Comparison of ENCODE assay signal across 7 mouse cellular contexts in the genomic region with DNA sequence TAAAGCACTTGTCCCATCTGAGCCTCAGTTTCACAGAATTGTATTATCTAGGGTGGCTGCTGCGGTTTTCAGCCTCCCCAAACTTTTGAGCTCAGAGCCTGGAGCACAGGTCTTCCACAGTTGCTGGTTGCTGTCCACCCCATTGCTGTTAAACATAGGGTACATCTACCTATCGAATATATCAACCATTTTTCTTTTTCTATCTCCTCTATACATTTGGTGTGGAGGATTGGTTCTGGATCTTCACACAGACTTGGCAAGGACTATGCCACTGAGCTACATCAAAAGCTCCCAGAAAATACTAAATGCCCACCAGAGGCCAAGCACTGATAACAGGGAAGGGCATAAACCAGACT. TPM values are rescaled to one million over a fixed set of nuclear protein-coding genes. Genes with fewer than 3 reads are reported as not detected.
DNase-seq lines count a peak whose midpoint lies in the region; ATAC-seq and TF ChIP-seq lines count a peak whose summit lies in the region.

No protein-coding gene starts in this region.

- H3K4me2 ChIP-seq in lung, postnatal 0 days (replicated peaks; ENCODE audit: low read depth, low read length): peak overlapping the region; percentile 67
- H3K4me2 ChIP-seq in forebrain, embryonic 11.5 days (ENCODE audit: low read depth, low read length, severe bottlenecking): peak overlapping the region; percentile 87
- H3K4me2 ChIP-seq in liver, embryonic 12.5 days: peak overlapping the region; percentile 82
- H3K4me2 ChIP-seq in stomach, embryonic 16.5 days (ENCODE audit: low read depth, low read length): peak overlapping the region; percentile 61

- no peak for TF ChIP-seq EP300 in lung, postnatal 0 days (IDR thresholded peaks at IDR 0.05)

- peaks cover 4% of the 10 kb centered on the region; the same call in 1 of the 2 replicates for H3K4me1 ChIP-seq in lung, postnatal 0 days (ENCODE audit: insufficient read depth, low read depth, low read length)
- peaks cover 3% of the 10 kb centered on the region; the same call in 1 of the 2 replicates for H3K4me1 ChIP-seq in forebrain, embryonic 11.5 days (replicated peaks; ENCODE audit: control insufficient read depth, insufficient read depth, low read length)
- peaks cover 36% of the 10 kb centered on the region for H3K4me1 ChIP-seq in liver, embryonic 12.5 days
- H3K4me1 ChIP-seq in stomach, embryonic 16.5 days (ENCODE audit: control insufficient read depth, insufficient read depth, low read length): peaks cover 11% of the 10 kb centered on the region; the same call in 1 of the 2 replicates

- no peak for TF ChIP-seq CTCF in lung, postnatal 0 days (IDR thresholded peaks at IDR 0.05)

- peaks cover 5% of the 10 kb centered on the region; the same call in 1 of the 2 replicates for H3K36me3 ChIP-seq in lung, postnatal 0 days (ENCODE audit: insufficient read depth, low read length)
- peaks cover 4% of the 10 kb centered on the region; the same call in 1 of the 2 replicates for H3K36me3 ChIP-seq in forebrain, embryonic 11.5 days (ENCODE audit: control insufficient read depth, insufficient read depth, low read length)
- H3K36me3 ChIP-seq in liver, embryonic 12.5 days: peaks cover 13% of the 10 kb centered on the region
- peaks cover 6% of the 10 kb centered on the region for H3K36me3 ChIP-seq in stomach, embryonic 16.5 days (ENCODE audit: control insufficient read depth, insufficient read depth, low read length)

- no peaks in the 10 kb centered on the region for H3K9me3 ChIP-seq in lung, postnatal 0 days (ENCODE audit: low read length)
- H3K9me3 ChIP-seq in forebrain, embryonic 11.5 days (ENCODE audit: control insufficient read depth, low read length): no peaks in the 10 kb centered on the region
- no peaks in the 10 kb centered on the region for H3K9me3 ChIP-seq in liver, embryonic 12.5 days (replicated peaks)
- H3K9me3 ChIP-seq in stomach, embryonic 16.5 days (replicated peaks; ENCODE audit: control insufficient read depth, low read length): no peaks in the 10 kb centered on the region

- H3K27me3 ChIP-seq in lung, postnatal 0 days (replicated peaks; ENCODE audit: insufficient read depth, low read length): no peaks in the 10 kb centered on the region
- no peaks in the 10 kb centered on the region for H3K27me3 ChIP-seq in forebrain, embryonic 11.5 days (ENCODE audit: control insufficient read depth, insufficient read depth, low read length)
- no peaks in the 10 kb centered on the region for H3K27me3 ChIP-seq in liver, embryonic 12.5 days (replicated peaks)
- H3K27me3 ChIP-seq in stomach, embryonic 16.5 days (ENCODE audit: control insufficient read depth, insufficient read depth, low read length): no peaks in the 10 kb centered on the region

- peak overlapping the region; percentile 85 for H3K9ac ChIP-seq in lung, postnatal 0 days (replicated peaks; ENCODE audit: low read depth)
- H3K9ac ChIP-seq in forebrain, embryonic 11.5 days (ENCODE audit: low read length): peak overlapping the region; percentile 84
- H3K9ac ChIP-seq in liver, embryonic 12.5 days: peak overlapping the region; percentile 88
- H3K9ac ChIP-seq in stomach, embryonic 16.5 days (ENCODE audit: low read length): peak overlapping the region; percentile 93

- peak overlapping the region; percentile 90 for H3K27ac ChIP-seq in lung, postnatal 0 days (ENCODE audit: low read length)
- H3K27ac ChIP-seq in forebrain, embryonic 11.5 days (ENCODE audit: low read depth, low read length): peak overlapping the region; percentile 63
- H3K27ac ChIP-seq in liver, embryonic 12.5 days: peak overlapping the region; percentile 92
- H3K27ac ChIP-seq in stomach, embryonic 16.5 days (ENCODE audit: low read length): peak overlapping the region; percentile 96; the same call in 1 of the 2 replicates

- H3K4me3 ChIP-seq in lung, postnatal 0 days (ENCODE audit: low read depth, low read length): peak overlapping the region; percentile 74
- H3K4me3 ChIP-seq in forebrain, embryonic 11.5 days (ENCODE audit: low read depth, low read length): peak overlapping the region; percentile 72
- peak overlapping the region; percentile 91 for H3K4me3 ChIP-seq in liver, embryonic 12.5 days
- H3K4me3 ChIP-seq in stomach, embryonic 16.5 days (replicated peaks; ENCODE audit: low read length): peak overlapping the region; percentile 74

- DNase-seq in lung, postnatal 0 days (ENCODE audit: low spot score): no peak
- no peak for DNase-seq in lung, postnatal 36 days
- DNase-seq in forebrain, embryonic 11.5 days (ENCODE audit: low spot score): no peak
- DNase-seq in gastrocnemius, postnatal 10 days: no peak
- no peak for DNase-seq in cerebellum, postnatal 36 days

- 0 out of 2 replicates have a peak, but pooled peaks have one; percentile 1 for ATAC-seq in lung, postnatal 0 days
- ATAC-seq in forebrain, embryonic 11.5 days (replicated peaks; ENCODE audit: low FRiP score): no peak
- ATAC-seq in liver, embryonic 12.5 days: peak; percentile 33; the same call in 1 of the 2 replicates
- ATAC-seq in stomach, embryonic 16.5 days (ENCODE audit: insufficient read depth, low FRiP score): no peak

- 9% methylated on average over 2 of the region's 2 CpGs for WGBS in lung, postnatal 0 days
- WGBS in forebrain, embryonic 11.5 days: 28% methylated on average over 2 of the region's 2 CpGs
- WGBS in liver, embryonic 12.5 days (ENCODE audit: insufficient replicate concordance): 10% methylated on average over 2 of the region's 2 CpGs
- 10% methylated on average over 2 of the region's 2 CpGs for WGBS in stomach, embryonic 16.5 days

RNA-seq across cellular contexts. Expression of gene Commd7, which starts 0.3 kb away (rescaled TPM):
- polyA plus RNA-seq in lung, postnatal 0 days (2015; fragmentation: Nextera tagmentation; extraction: Ambion mirVana): 71.8 and 73.3 TPM in 2 replicates
- 56.8 and 60.9 TPM in 2 replicates for polyA plus RNA-seq in forebrain, embryonic 11.5 days (2014; fragmentation: Nextera tagmentation; extraction: Ambion mirVana)
- polyA plus RNA-seq in liver, embryonic 12.5 days (2016; fragmentation: Nextera tagmentation; extraction: Ambion mirVana): 44.0 and 45.7 TPM in 2 replicates
- polyA plus RNA-seq in stomach, embryonic 16.5 days (2015; fragmentation: Nextera tagmentation; extraction: Ambion mirVana): 72.0 and 75.0 TPM in 2 replicates
- 10 to 100 TPM; 16.6 to 21.5 TPM for total RNA-seq in gastrocnemius, postnatal 10 days (2021)

RNA-seq across cellular contexts. Expression of gene Dnmt3b, which starts 16.4 kb away (rescaled TPM):
- 3.3 and 4.2 TPM in 2 replicates for polyA plus RNA-seq in lung, postnatal 0 days (2015; fragmentation: Nextera tagmentation; extraction: Ambion mirVana)
- 14.3 and 18.0 TPM in 2 replicates for polyA plus RNA-seq in forebrain, embryonic 11.5 days (2014; fragmentation: Nextera tagmentation; extraction: Ambion mirVana)
- 16.6 and 17.1 TPM in 2 replicates for polyA plus RNA-seq in liver, embryonic 12.5 days (2016; fragmentation: Nextera tagmentation; extraction: Ambion mirVana)
- polyA plus RNA-seq in stomach, embryonic 16.5 days (2015; fragmentation: Nextera tagmentation; extraction: Ambion mirVana): 6.5 and 7.0 TPM in 2 replicates
- 1 to 10 TPM; 1.3 to 3.1 TPM for total RNA-seq in gastrocnemius, postnatal 10 days (2021)

Comparison
In these comparisons a context has a peak if more than half of its experiments do, and no peak if none do; other contexts are left out.
1. ATAC-seq: peak in lung, postnatal 0 days (single experiment) and liver, embryonic 12.5 days (single experiment); none in forebrain, embryonic 11.5 days (single experiment) and stomach, embryonic 16.5 days (single experiment).
2. Peak in every context shown above with its lines, with median percentiles within 50 percentile points of each other: H3K27ac ChIP-seq, H3K4me2 ChIP-seq, H3K4me3 ChIP-seq and H3K9ac ChIP-seq.